Mouse (Mus musculus) MEL (cell line): ENCODE results near the gene Supt3. TPM values are rescaled to one million over a fixed set of nuclear protein-coding genes. Genes with fewer than 3 reads are reported as not detected.

Experiments used
- DNase-seq: peaks from one replicate; pipeline ENCODE4 v3.0.0; 2011; ENCODE audit warnings: low read depth, low spot score
- H3K27ac ChIP-seq: 2 replicates; pipeline ENCODE4 v1.5.1; 2012; ENCODE audit warnings: low read depth, mild to moderate bottlenecking, control low read depth, low read length, moderate library complexity; ENCODE audit not compliant: control insufficient read depth
- H3K27me3 ChIP-seq, 2 experiments: fragments of 150-350 bp in 1 of 2; sonication (generic) in 1 of 2; 2 replicates each; pipeline ENCODE4 v1.6.1; 2012; ENCODE audit warnings: low read length in 2 of 2, mild to moderate bottlenecking in 2 of 2, improper control_type of control experiment in 1 of 2, moderate library complexity in 1 of 2; ENCODE audit not compliant: insufficient read depth in 2 of 2, control insufficient read depth in 1 of 2
- H3K36me3 ChIP-seq, 2 experiments: 2 replicates each; pipeline ENCODE4 v1.6.1; 2012 to 2014; ENCODE audit warnings: low read length in 2 of 2, improper control_type of control experiment in 1 of 2, inconsistent platforms in 1 of 2, mild to moderate bottlenecking in 1 of 2; ENCODE audit not compliant: insufficient read depth in 2 of 2, control insufficient read depth in 1 of 2
- H3K4me1 ChIP-seq, 2 experiments: fragments of 150-350 bp in 1 of 2; sonication (generic) in 1 of 2; 2 replicates each; pipeline ENCODE4 v1.6.1; 2012; ENCODE audit warnings: low read length in 2 of 2, improper control_type of control experiment in 1 of 2, mild to moderate bottlenecking in 1 of 2; ENCODE audit not compliant: insufficient read depth in 2 of 2, control insufficient read depth in 1 of 2
- H3K4me3 ChIP-seq, 2 experiments: fragments of 150-350 bp in 1 of 2; sonication (generic) in 1 of 2; 2 replicates each; pipeline ENCODE4 v1.5.1; 2012; ENCODE audit warnings: low read depth in 2 of 2, low read length in 2 of 2, mild to moderate bottlenecking in 2 of 2, moderate library complexity in 2 of 2, control low read depth in 1 of 2, improper control_type of control experiment in 1 of 2; ENCODE audit not compliant: control insufficient read depth in 1 of 2, insufficient read depth in 1 of 2
- H3K79me2 ChIP-seq: 2 replicates; pipeline ENCODE4 v1.6.1; 2012; ENCODE audit warnings: mild to moderate bottlenecking, low read length, moderate library complexity; ENCODE audit not compliant: control insufficient read depth, poor library complexity, insufficient read depth
- H3K9ac ChIP-seq: 2 replicates; pipeline ENCODE4 v1.6.1; 2012; ENCODE audit warnings: low read depth, mild to moderate bottlenecking, control low read depth, low read length, moderate library complexity; ENCODE audit not compliant: control insufficient read depth, poor library complexity, severe bottlenecking
- H3K9me3 ChIP-seq: fragments of 150-350 bp; sonication (generic); replicated peaks from 2 replicates; pipeline ENCODE4 v1.6.1; 2012; ENCODE audit warnings: mild to moderate bottlenecking, low read length, improper control_type of control experiment, moderate library complexity; ENCODE audit not compliant: insufficient read depth
- BHLHE40 ChIP-seq: IDR thresholded peaks from 2 replicates; pipeline ENCODE4 v1.6.1; 2012; ENCODE audit warnings: low read depth, mild to moderate bottlenecking, inconsistent platforms, low read length, improper control_type of control experiment, borderline replicate concordance
- CTCF ChIP-seq, 3 experiments: IDR thresholded peaks in 2 of 3; conservative IDR thresholded peaks in 1 of 3; 2 replicates each; pipeline ENCODE4 v1.5.1; 2011 to 2012; ENCODE audit warnings: low read length in 3 of 3, low read depth in 2 of 3, mild to moderate bottlenecking in 2 of 3, improper control_type of control experiment in 1 of 3, inconsistent platforms in 1 of 3, mixed read lengths in 1 of 3, moderate library complexity in 1 of 3; ENCODE audit not compliant: control insufficient read depth in 1 of 3, insufficient read depth in 1 of 3, poor library complexity in 1 of 3, severe bottlenecking in 1 of 3
- E2F4 ChIP-seq: IDR thresholded peaks from 2 replicates; pipeline ENCODE4 v1.6.1; 2011; ENCODE audit warnings: low read depth, low read length, improper control_type of control experiment, borderline replicate concordance
- ELF1 ChIP-seq: IDR thresholded peaks from 2 replicates; pipeline ENCODE4 v1.6.1; 2014; ENCODE audit warnings: low read depth, mild to moderate bottlenecking, inconsistent platforms, low read length, improper control_type of control experiment, moderate library complexity
- ETS1 ChIP-seq: IDR thresholded peaks from 2 replicates; pipeline ENCODE4 v1.6.1; 2012; ENCODE audit warnings: low read depth, mild to moderate bottlenecking, inconsistent platforms, low read length, improper control_type of control experiment, moderate library complexity
- GATA1 ChIP-seq: IDR thresholded peaks from 2 replicates; pipeline ENCODE4 v1.6.1; 2011; ENCODE audit warnings: low read depth, low read length, improper control_type of control experiment
- JUND ChIP-seq: IDR thresholded peaks from 2 replicates; pipeline ENCODE4 v1.6.1; 2011; ENCODE audit warnings: low read depth, mild to moderate bottlenecking, improper control_type of control experiment, low read length
- MAFK ChIP-seq: IDR thresholded peaks from 2 replicates; pipeline ENCODE4 v1.6.1; 2011; ENCODE audit warnings: low read depth, mild to moderate bottlenecking, low read length, improper control_type of control experiment, borderline replicate concordance
- MAZ ChIP-seq: IDR thresholded peaks from 2 replicates; pipeline ENCODE4 v1.6.1; 2012; ENCODE audit warnings: low read depth, mild to moderate bottlenecking, inconsistent platforms, low read length, improper control_type of control experiment
- MEF2A ChIP-seq: IDR thresholded peaks from 2 replicates; pipeline ENCODE4 v1.6.1; 2014; ENCODE audit warnings: low read depth, mild to moderate bottlenecking, inconsistent platforms, low read length, improper control_type of control experiment; ENCODE audit not compliant: poor library complexity, insufficient replicate concordance, severe bottlenecking; ENCODE audit errors: extremely low read depth
- MYB ChIP-seq: IDR thresholded peaks from 2 replicates; pipeline ENCODE4 v1.6.1; 2011; ENCODE audit warnings: mild to moderate bottlenecking, low read depth, low read length, improper control_type of control experiment
- NELFE ChIP-seq: IDR thresholded peaks from 2 replicates; pipeline ENCODE4 v1.6.1; 2011; ENCODE audit warnings: low read depth, low read length, improper control_type of control experiment
- POLR2A ChIP-seq, 2 experiments: IDR thresholded peaks; 2 replicates each; pipeline ENCODE4 v1.6.1; 2011 to 2012; ENCODE audit warnings: low read length in 2 of 2, mild to moderate bottlenecking in 2 of 2, control low read depth in 1 of 2, improper control_type of control experiment in 1 of 2, low read depth in 1 of 2, moderate library complexity in 1 of 2; ENCODE audit not compliant: control insufficient read depth in 1 of 2, insufficient read depth in 1 of 2, poor library complexity in 1 of 2
- POLR2AphosphoS2 ChIP-seq: IDR thresholded peaks from 2 replicates; pipeline ENCODE4 v1.6.1; 2011; ENCODE audit warnings: low read length, improper control_type of control experiment
- RAD21 ChIP-seq: IDR thresholded peaks from 2 replicates; pipeline ENCODE4 v1.6.1; 2011; ENCODE audit warnings: mild to moderate bottlenecking, low read depth, low read length, improper control_type of control experiment
- RCOR1 ChIP-seq: IDR thresholded peaks from 2 replicates; pipeline ENCODE4 v1.6.1; 2012; ENCODE audit warnings: low read depth, mild to moderate bottlenecking, inconsistent platforms, low read length, improper control_type of control experiment
- SIN3A ChIP-seq: IDR thresholded peaks from 2 replicates; pipeline ENCODE4 v1.6.1; 2012; ENCODE audit warnings: low read length, improper control_type of control experiment, inconsistent platforms
- SMC3 ChIP-seq: IDR thresholded peaks from 2 replicates; pipeline ENCODE4 v1.6.1; 2011; ENCODE audit warnings: low read depth, low read length, improper control_type of control experiment
- TAL1 ChIP-seq: IDR thresholded peaks from 2 replicates; pipeline ENCODE4 v1.6.1; 2012; ENCODE audit warnings: mild to moderate bottlenecking, inconsistent platforms, low read length, moderate library complexity, mixed read lengths
- TBP ChIP-seq: IDR thresholded peaks from 2 replicates; pipeline ENCODE4 v1.8.0; 2011; ENCODE audit warnings: low read depth, low read length, improper control_type of control experiment
- TCF12 ChIP-seq: IDR thresholded peaks from 2 replicates; pipeline ENCODE4 v1.6.1; 2014; ENCODE audit warnings: low read depth, mild to moderate bottlenecking, inconsistent platforms, low read length, improper control_type of control experiment, moderate library complexity
- UBTF ChIP-seq: IDR thresholded peaks from 2 replicates; pipeline ENCODE4 v1.6.1; 2012; ENCODE audit warnings: low read depth, mild to moderate bottlenecking, inconsistent platforms, low read length, improper control_type of control experiment, moderate library complexity, borderline replicate concordance; ENCODE audit not compliant: insufficient read depth
- USF2 ChIP-seq, 2 experiments: IDR thresholded peaks; 2 replicates each; pipeline ENCODE4 v1.6.1; 2011 to 2012; ENCODE audit warnings: improper control_type of control experiment in 2 of 2, low read length in 2 of 2, borderline replicate concordance in 1 of 2, inconsistent platforms in 1 of 2, low read depth in 1 of 2, mild to moderate bottlenecking in 1 of 2; ENCODE audit not compliant: insufficient read depth in 1 of 2
- ZKSCAN1 ChIP-seq: IDR thresholded peaks from 2 replicates; pipeline ENCODE4 v1.6.1; 2012; ENCODE audit warnings: low read depth, mild to moderate bottlenecking, inconsistent platforms, low read length, improper control_type of control experiment, moderate library complexity
- ZMIZ1 ChIP-seq: IDR thresholded peaks from 2 replicates; pipeline ENCODE4 v1.6.1; 2012; ENCODE audit warnings: low read depth, mild to moderate bottlenecking, inconsistent platforms, low read length, improper control_type of control experiment, moderate library complexity
- polyA plus RNA-seq, 2 experiments: library from polyadenylated mRNA; stranded (reverse) in 1 of 2; unstranded in 1 of 2; fragments of >175 nt in 1 of 2; fragments of >200 nt in 1 of 2; gene quantifications; 2 replicates each; pipeline versions ENCODE4 v1.2.1 to v1.2.4; 2012; ENCODE audit warnings: low replicate concordance in 2 of 2, low read depth in 1 of 2; ENCODE audit not compliant: insufficient read length in 2 of 2, insufficient read depth in 1 of 2, missing spikeins in 1 of 2
- total RNA-seq: library from RNA; depleted of rRNA; stranded (reverse); fragments of 300-350 nt; gene quantifications from 2 replicates; pipeline ENCODE4 v1.2.3, GENCODE M21; 2012

Supt3 gene
- total and polyA plus RNA-seq, 3 experiments: 7.0 to 28.6 TPM; not detected in 1

- Histone ChIP-seq H3K27ac (no peak overlapping the region), H3K36me3 (no peaks in the 10 kb centered on the region), H3K9me3 (no peaks in the 10 kb centered on the region)
- no peak for DNase-seq
- TF ChIP-seq CTCF (IDR thresholded peaks at IDR 0.05 in 2 of 3, conservative IDR thresholded peaks at IDR 0.05 in 1 of 3; ENCODE audit: control insufficient read depth in 1 of 3, insufficient read depth in 1 of 3, low read depth in 2 of 3, low read length in 3 of 3, poor library complexity in 1 of 3, severe bottlenecking in 1 of 3) (no peak), POLR2A (IDR thresholded peaks at IDR 0.05; ENCODE audit: control insufficient read depth in 1 of 2, insufficient read depth in 1 of 2, low read depth in 1 of 2, low read length in 2 of 2, poor library complexity in 1 of 2) (no peak), SIN3A (no peak), MEF2A (no peak), POLR2AphosphoS2 (no peak), E2F4 (no peak), RCOR1 (no peak)
- TF ChIP-seq, all 39 proteins: peak for 0
- H3K4me1 ChIP-seq: no peaks in the 10 kb centered on the region
- H3K9ac ChIP-seq: no peak overlapping the region
- no peaks in the 10 kb centered on the region for H3K79me2 ChIP-seq
- H3K4me3 ChIP-seq: no peak overlapping the region
- no peaks in the 10 kb centered on the region for H3K27me3 ChIP-seq
Measured at GRCm38 (mm10) chr17:45028441-45028840, 251.5 kb downstream of the Supt3 start.

- H3K36me3 ChIP-seq: no peaks in the 10 kb centered on the region
- no peak overlapping the region for H3K4me3 ChIP-seq
- no peak overlapping the region for H3K9ac ChIP-seq
- H3K27ac ChIP-seq: no peak overlapping the region
- H3K79me2 ChIP-seq: no peaks in the 10 kb centered on the region
- TF ChIP-seq RCOR1 (no peak), POLR2AphosphoS2 (no peak), ZMIZ1 (no peak), MYB (no peak), SMC3 (no peak), USF2 (IDR thresholded peaks at IDR 0.05; ENCODE audit: borderline replicate concordance in 1 of 2, insufficient read depth in 1 of 2, low read depth in 1 of 2, low read length in 2 of 2) (no peak), ELF1 (no peak), ETS1 (no peak), TCF12 (no peak), MAZ (no peak)
- no peaks in the 10 kb centered on the region for H3K4me1 ChIP-seq
- H3K27me3 ChIP-seq: no peaks in the 10 kb centered on the region
- DNase-seq: no peak
- H3K9me3 ChIP-seq: no peaks in the 10 kb centered on the region
Measured at GRCm38 (mm10) chr17:45029106-45029505, 252.2 kb downstream of the Supt3 start.

- Histone ChIP-seq H3K4me3 (no peak overlapping the region), H3K9me3 (no peaks in the 10 kb centered on the region), H3K4me1 (no peaks in the 10 kb centered on the region), H3K9ac (no peak overlapping the region), H3K27ac (no peak overlapping the region), H3K27me3 (no peaks in the 10 kb centered on the region), H3K36me3 (no peaks in the 10 kb centered on the region), H3K79me2 (no peaks in the 10 kb centered on the region)
- TF ChIP-seq TBP (no peak), GATA1 (no peak), JUND (no peak), BHLHE40 (no peak), NELFE (no peak), TAL1 (no peak), MAZ (no peak), MAFK (no peak), ETS1 (no peak), CTCF (IDR thresholded peaks at IDR 0.05 in 2 of 3, conservative IDR thresholded peaks at IDR 0.05 in 1 of 3; ENCODE audit: control insufficient read depth in 1 of 3, insufficient read depth in 1 of 3, low read depth in 2 of 3, low read length in 3 of 3, poor library complexity in 1 of 3, severe bottlenecking in 1 of 3) (no peak), RAD21 (no peak), ZKSCAN1 (no peak), RCOR1 (no peak), UBTF (no peak)
- no peak for DNase-seq
Measured at GRCm38 (mm10) chr17:45032209-45032608, 255.3 kb downstream of the Supt3 start.
